Mouse (Mus musculus) frontal cortex, postnatal 14 days (tissue): ENCODE measurements at regions not wholly inside any gene's neighbourhood (a gene's known extent, or its start where the extent isn't known, plus 50 kb on each side); places are given as distances from the start of the nearest gene placed in this dataset.
A peak's percentile ranks its signal among the peaks of the same experiment; 100 is the strongest.

ENCODE experiments used
- DNase-seq, 2 experiments: peaks; one replicate each; pipeline ENCODE4 v3.0.0; 2022; ENCODE audit warnings: low spot score in 2 of 2

GRCm38 (mm10) chr1:127152840-127153239 is 52.0 kb upstream of the Mgat5 start:
- DNase-seq: no peak

DNA sequence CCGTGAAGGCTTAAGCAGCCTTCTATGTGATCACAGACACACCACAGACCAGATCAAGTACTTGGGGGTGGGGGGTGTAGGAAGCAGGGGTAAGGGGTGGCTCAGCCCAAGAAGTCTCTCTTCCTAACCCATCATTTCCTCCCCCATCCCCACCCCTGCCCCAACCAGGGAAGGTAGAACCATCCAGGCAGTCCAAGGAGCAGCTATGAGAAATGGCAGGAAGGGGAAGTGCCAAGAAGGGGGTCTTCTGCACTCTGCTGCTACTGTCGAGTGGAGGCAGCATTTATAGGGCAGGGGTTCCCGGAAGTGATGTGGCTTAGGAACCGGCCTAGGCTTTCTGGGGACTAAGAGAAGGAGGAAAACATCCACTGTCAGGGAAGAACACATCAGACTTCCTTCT is 69.3 kb upstream of the Mgat5 start:
- DNase-seq: no peak

- DNase-seq: no peak
Measured at GRCm38 (mm10) chr1:127131871-127132270, 72.9 kb upstream of the Mgat5 start.

- no peak for DNase-seq
Measured at GRCm38 (mm10) chr1:127124862-127125261, 80.0 kb upstream of the Mgat5 start.

GRCm38 (mm10) chr1:127118019-127118418 is 86.8 kb upstream of the Mgat5 start:
- no peak for DNase-seq

- DNase-seq: peak; percentile 29 to 31
Measured at GRCm38 (mm10) chr1:127107485-127107884, 97.3 kb upstream of the Mgat5 start.

- peak; percentile 17 to 29 for DNase-seq
Measured at GRCm38 (mm10) chr1:127105861-127106260, 99.0 kb upstream of the Mgat5 start.

DNA sequence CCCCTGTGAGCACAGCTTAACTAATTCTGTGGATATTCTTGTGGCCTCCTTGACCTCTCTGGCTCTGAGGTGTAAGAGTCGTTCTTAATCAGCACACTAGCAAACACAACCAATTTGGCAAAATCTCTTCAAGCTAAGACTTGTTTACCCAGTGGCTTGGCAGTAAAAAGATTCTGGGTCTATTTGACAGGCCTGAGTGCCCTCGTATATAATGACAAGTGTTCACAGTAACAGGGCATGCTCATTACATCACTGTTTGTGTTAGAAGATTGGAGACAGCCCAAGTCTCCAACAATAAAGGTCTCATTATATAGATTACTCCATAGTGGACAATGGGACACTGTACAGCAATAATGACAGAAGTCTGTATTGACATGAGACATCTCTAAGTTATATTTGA is 101.2 kb upstream of the Mgat5 start:
- DNase-seq: no peak

DNA sequence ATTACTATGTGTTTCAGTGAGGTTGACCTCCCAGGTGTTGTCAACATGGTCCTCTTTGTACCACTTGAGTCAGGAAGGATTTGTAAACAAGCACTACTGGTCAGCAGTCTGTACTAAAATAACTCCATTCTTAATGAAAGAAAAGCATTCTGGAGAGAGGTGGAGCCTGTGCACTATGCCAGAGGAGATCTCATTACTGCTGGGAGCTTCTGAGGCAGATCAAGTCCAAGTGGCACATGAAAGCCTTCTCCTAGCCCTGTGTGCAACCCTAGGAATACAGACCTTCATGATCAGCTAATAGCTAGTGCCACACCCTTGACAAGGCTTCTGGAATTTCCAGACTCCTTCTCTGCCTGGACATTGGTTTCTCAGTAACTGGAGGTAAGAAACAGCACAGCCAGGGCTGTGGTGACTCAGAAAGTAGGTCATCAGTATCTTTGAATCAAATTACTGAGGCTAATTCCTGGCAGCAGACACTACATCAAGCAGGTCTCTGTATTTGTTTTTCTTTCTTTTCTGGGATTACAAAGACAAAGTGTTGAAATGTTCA is 105.9 kb upstream of the Mgat5 start:
- no peak for DNase-seq

GRCm38 (mm10) chr1:127087616-127088015 is 117.2 kb upstream of the Mgat5 start:
- DNase-seq: no peak

DNA sequence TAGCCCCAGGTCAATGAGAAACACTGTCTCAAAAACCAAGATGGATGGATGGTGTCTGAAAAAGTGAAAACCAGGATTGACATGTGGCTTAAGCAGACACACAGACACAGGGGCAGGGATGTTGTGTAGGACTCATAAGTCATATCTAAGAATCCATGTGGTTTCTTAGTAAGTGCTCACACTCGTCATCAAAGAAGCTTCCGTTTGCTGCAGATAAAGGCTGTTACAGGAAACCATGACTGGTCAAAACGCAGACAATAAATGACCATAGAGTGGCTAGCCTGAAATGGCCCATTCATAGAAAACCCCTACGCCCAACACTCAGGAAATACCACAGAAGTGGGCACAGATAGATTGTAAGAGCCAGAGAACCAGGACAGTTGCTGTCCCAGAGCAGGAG is 118.8 kb upstream of the Mgat5 start:
- no peak for DNase-seq

- no peak for DNase-seq
Measured at GRCm38 (mm10) chr1:127083761-127084308, 121.0 kb upstream of the Mgat5 start.

GRCm38 (mm10) chr1:127079012-127079411 is 125.8 kb upstream of the Mgat5 start:
- no peak for DNase-seq

DNA sequence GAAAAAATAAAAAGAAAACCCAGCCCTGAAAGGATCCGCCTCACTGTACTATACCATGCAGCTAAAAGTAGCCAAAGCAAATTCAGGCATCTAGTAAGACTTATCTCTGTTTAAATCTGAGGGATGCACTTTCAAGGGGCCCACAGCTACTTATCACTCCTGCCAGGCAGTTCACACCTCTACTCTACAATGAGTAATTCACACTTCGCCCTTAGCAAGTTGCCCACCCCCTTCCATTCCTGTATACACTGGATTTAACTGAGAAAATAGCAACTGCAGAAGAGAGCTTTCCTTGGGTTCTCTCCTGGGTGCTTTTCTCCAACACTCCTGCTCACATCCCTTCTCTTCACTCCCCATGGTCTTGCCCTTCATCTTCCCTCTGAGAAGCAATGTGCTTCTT is 142.4 kb upstream of the Mgat5 start:
- DNase-seq: peak in 1 of 2 experiments; percentile 15

DNA sequence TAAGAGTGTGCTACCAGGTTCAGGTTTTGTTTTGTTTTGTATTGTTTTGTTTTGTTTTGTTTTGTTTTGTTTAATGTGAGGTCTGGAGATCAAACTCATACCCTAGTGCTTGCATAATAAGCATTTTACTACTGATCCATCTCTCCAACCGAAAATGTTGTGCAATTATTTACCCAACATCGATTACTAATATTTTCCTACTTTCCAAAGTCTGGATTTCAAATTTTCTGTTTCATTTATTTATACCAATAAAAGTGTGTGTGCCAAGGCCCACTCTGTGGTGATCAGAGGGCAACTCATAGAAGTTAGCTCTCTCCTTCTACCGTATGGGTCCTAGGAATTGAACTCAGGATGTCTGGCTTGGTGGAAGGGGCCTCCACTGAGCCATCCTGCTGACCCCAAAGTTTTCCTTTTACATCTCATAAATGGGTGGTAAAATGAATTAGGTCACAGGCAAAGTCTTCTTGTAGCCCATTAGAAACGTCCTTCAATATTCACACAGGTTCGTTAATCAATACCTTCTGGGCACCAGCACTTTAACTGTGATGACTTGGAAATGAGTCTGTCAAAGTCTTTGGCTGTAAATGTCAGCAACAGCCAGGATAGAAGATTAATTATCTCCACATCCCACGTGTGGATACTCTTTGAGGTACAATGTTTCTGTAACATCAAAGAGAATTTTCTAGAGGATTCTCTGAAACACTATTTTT is 158.9 kb upstream of the Mgat5 start:
- DNase-seq: no peak

GRCm38 (mm10) chr1:127034748-127035147 is 170.1 kb upstream of the Mgat5 start:
- no peak for DNase-seq

DNA sequence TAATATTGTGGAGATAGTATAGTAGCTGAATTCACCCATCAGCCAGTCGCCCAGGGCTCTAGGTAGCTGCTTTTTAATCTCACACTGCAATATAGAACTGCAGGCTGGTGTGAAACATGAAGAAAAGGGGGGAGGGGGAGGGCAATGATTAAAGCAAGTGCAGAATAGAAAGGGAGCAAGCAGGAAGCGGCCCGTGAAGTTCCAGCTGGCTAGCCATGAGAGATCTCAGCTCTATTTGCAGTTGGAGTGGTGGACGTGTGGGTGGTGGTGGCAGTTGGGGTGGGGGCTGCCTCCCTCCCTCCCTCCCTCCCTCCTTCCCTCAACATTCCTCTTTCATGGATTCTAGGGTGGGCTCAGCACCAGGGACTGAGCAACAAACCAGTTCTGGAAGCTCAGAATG is 173.3 kb upstream of the Mgat5 start:
- DNase-seq: no peak

DNA sequence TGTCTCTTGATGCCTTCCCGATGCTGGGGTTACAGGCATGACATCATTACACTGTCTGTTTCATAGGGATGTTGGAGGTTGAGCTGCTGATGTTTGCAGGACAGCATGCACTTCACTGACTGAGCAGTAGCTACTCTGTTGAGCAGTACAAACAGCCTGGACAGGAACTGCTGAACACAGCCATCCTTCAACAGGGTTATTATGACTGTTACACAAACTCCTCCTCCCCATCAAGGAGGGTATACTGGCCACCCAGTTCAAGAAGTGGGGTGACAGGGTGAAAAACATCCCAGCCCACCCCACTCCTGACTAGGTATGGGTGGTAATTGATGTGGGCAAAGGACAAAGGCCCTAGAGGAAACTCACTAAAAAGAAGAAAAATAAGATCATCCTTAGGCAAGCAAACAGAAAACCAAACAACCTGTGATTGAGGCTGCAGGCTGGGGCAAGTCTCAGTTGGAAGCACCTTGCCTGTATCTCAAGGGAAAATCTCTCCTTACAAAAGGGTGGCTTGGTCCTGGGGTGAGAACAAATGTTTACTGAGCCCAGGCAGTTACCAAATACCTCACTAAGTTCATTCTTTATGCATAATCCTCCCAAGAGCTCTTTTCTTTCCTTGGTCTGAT is 175.8 kb upstream of the Mgat5 start:
- no peak for DNase-seq

- no peak for DNase-seq
Measured at GRCm38 (mm10) chr1:127023100-127023499, 181.7 kb upstream of the Mgat5 start.

- peak in 1 of 2 experiments; percentile 35 for DNase-seq
Measured at GRCm38 (mm10) chr1:127017698-127018097, 187.1 kb upstream of the Nckap5 start.

DNA sequence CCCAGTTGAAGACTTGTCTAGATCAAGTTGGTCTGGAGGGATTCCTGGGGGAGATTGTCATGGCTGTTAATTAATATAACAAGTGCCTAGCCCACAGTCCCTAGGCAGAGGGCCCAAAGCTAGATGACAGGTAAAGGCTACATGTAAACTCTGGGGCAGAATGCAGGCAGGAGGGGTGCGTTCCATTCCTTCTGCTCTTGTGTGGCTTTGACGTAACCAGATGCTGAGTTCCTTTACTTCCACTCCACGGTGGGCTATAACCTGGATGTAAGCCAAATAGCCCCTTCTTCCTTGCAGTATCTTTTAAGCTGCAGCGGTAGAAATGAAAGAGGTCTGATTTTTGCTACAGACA is 185.3 kb upstream of the Nckap5 start:
- no peak for DNase-seq

DNA sequence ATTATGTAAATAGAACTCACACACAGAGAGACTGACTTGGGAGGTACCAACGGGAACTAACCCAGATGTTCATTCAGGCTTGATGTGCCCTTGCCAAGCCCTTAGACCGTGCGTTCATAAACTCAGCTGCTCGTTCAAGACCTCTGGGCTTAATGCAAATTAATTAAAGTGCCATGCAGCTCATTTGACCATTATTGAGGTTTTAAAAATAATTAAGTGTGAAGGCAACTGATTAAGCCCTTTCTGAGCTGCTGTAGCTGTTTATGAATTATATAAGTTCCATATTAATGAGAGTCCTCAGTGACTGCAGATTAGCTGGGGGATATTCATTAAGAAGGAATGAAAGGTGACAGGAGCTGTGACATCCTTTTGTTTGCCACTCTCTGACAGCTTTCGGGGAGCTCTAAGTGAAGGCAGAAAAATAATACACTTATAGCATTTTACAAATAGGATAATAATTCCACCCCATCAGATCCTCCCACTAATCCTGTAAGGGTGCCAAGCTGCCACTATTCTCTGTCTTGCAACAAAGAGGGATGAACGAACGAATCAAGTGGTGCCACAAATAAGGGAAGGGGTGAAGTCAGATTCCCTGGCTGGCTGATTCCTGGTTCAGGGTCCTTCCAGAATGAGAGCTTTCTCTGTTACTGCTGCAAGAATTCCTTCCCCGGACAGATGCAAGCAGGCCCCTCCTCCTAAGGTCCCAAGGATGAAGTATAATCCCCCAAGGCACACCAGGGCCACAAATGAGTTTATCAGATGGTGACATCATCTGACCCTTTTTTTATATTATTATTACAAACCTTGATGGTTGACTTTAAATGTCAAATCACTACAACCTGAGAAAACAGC is 184.7 kb upstream of the Nckap5 start:
- no peak for DNase-seq
